Mouse (Mus musculus): ENCODE measurements around the gene Ksr2.

GRCm38 (mm10) chr5:117677231-117677630 lies 263.4 kb downstream of the Ksr2 start:
- no peak for TF ChIP-seq EP300 (optimal IDR thresholded peaks at IDR 0.05)
- no peak for TF ChIP-seq CTCF (IDR thresholded peaks at IDR 0.05; ENCODE audit: low read depth)
